Mouse (Mus musculus): ENCODE measurements at regions not wholly inside any gene's neighbourhood (a gene's known extent, or its start where the extent isn't known, plus 50 kb on each side); places are given as distances from the start of the nearest gene placed in this dataset.

DNA sequence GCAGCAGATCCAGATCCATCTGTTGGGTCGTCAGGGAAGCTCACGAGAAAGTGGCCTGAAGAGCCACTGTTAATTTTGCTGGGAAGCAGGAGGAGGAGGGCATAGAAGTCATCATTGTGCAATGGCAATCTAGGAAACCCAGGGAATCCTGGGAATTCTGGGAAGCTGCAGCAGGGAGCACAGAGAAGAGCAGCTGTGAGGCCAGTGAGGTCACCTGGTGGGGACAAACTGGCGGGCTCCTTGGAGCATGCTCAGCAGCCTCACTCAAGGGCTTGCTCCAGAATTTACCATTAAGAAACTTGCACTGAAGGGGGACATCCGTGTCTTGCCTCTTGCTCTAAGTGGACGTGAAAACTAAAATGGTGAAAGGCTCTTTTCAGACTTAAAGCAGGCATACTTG is 105.0 kb upstream of the Tgfbr2 start:
- DNase-seq (ENCODE audit: extremely low read depth, low read depth, low spot score) = no peak
- Histone ChIP-seq H3K27me3 (ENCODE audit: control insufficient read depth, insufficient read depth, low read length) (no peaks in the 10 kb centered on the region; the same call in 1 of the 2 replicates), H3K4me3 (ENCODE audit: insufficient read depth, low read depth, low read length) (no peak overlapping the region), H3K4me1 (ENCODE audit: control insufficient read depth, insufficient read depth, low read length) (no peaks in the 10 kb centered on the region), H3K79me2 (ENCODE audit: control insufficient read depth, insufficient read depth, low read length) (no peaks in the 10 kb centered on the region), H3K9ac (ENCODE audit: low read depth, low read length) (no peak overlapping the region), H3K27ac (replicated peaks; ENCODE audit: insufficient read depth, low read depth, low read length) (no peak overlapping the region), H3K36me3 (ENCODE audit: control insufficient read depth, insufficient read depth, low read length) (no peaks in the 10 kb centered on the region)
- 82% methylated on average over 5 of the region's 5 CpGs for WGBS
- no peak for TF ChIP-seq POLR2A (IDR thresholded peaks at IDR 0.05; ENCODE audit: extremely low read depth, insufficient read depth, low read length)
- TF ChIP-seq CTCF (IDR thresholded peaks at IDR 0.05; ENCODE audit: low read depth, low read length) = no peak

DNA sequence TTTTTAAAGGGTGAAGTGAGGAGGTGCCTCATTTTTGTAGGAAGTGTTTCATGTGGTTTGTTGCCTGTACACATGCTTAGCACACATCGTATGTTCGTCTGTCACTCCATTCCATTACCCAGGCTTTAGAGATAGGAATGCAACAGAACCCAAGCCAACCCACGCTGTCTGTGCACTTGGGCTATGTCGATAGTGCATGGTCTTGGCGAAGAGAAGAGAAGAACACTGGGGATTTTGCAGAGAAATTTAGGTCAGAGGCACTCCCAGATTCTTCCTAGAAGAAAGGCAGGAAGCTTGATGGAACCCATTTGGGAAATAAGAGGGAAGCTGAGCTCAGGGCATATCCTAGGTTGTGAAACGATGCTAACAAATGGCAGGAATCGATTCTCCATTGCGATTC is 103.7 kb upstream of the Tgfbr2 start:
- no peak for DNase-seq (ENCODE audit: extremely low read depth, low read depth, low spot score)
- Histone ChIP-seq H3K4me1 (ENCODE audit: control insufficient read depth, insufficient read depth, low read length) (no peaks in the 10 kb centered on the region), H3K9ac (ENCODE audit: low read depth, low read length) (no peak overlapping the region), H3K27ac (replicated peaks; ENCODE audit: insufficient read depth, low read depth, low read length) (no peak overlapping the region), H3K79me2 (ENCODE audit: control insufficient read depth, insufficient read depth, low read length) (no peaks in the 10 kb centered on the region), H3K27me3 (ENCODE audit: control insufficient read depth, insufficient read depth, low read length) (no peaks in the 10 kb centered on the region), H3K4me3 (ENCODE audit: insufficient read depth, low read depth, low read length) (no peak overlapping the region), H3K36me3 (ENCODE audit: control insufficient read depth, insufficient read depth, low read length) (no peaks in the 10 kb centered on the region)
- TF ChIP-seq POLR2A (IDR thresholded peaks at IDR 0.05; ENCODE audit: extremely low read depth, insufficient read depth, low read length) (no peak), CTCF (IDR thresholded peaks at IDR 0.05; ENCODE audit: low read depth, low read length) (no peak)
- 92% methylated on average over 8 of the region's 8 CpGs for WGBS

DNA sequence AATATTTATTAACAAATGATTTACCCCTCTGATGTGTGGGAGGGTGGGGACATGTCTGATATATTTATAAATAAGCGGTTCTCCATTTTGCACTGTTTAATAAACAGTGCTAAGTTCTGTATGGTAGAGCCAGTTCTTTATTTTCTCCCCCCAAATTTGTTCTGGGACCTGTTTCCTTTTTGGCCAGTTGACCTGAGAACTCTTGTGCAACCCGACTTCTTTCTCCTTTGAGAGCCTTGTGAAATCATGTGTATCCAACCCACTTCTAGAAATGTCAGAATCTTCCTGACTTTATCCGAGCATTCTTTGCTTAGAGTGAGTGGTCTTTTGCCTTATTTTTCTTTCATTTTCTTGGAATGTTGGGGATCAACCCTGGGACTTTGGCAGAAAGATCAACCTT is 102.6 kb upstream of the Tgfbr2 start:
- peak; percentile 2 for DNase-seq (ENCODE audit: extremely low read depth, low read depth, low spot score)
- Histone ChIP-seq H3K4me3 (ENCODE audit: insufficient read depth, low read depth, low read length) (no peak overlapping the region), H3K79me2 (ENCODE audit: control insufficient read depth, insufficient read depth, low read length) (no peaks in the 10 kb centered on the region), H3K36me3 (ENCODE audit: control insufficient read depth, insufficient read depth, low read length) (no peaks in the 10 kb centered on the region), H3K27me3 (ENCODE audit: control insufficient read depth, insufficient read depth, low read length) (no peaks in the 10 kb centered on the region), H3K27ac (replicated peaks; ENCODE audit: insufficient read depth, low read depth, low read length) (no peak overlapping the region), H3K4me1 (ENCODE audit: control insufficient read depth, insufficient read depth, low read length) (no peaks in the 10 kb centered on the region), H3K9ac (ENCODE audit: low read depth, low read length) (no peak overlapping the region)
- no peak for TF ChIP-seq CTCF (IDR thresholded peaks at IDR 0.05; ENCODE audit: low read depth, low read length)
- no peak for TF ChIP-seq POLR2A (IDR thresholded peaks at IDR 0.05; ENCODE audit: extremely low read depth, insufficient read depth, low read length)
- 81% methylated on average over 3 of the region's 3 CpGs for WGBS

DNA sequence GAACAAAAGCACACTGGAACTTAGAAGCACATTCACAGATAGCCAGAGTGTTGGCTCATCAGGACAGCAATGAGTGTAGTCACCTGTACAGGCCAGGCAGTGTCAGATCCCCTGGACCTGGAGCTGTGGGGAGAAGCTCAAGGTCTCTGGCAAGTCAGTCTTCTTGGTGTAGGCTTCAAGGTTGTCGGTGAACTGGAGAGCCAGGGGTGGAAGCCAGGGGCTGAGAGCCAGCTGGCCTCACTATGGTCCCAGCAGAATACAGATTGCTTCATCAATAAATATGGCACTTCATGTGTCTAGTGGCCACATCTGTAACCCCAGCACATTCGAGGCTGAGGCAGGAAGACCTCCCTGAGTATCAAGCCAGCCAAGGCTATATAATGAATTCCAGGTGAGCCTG is 101.0 kb upstream of the Tgfbr2 start:
- no peaks in the 10 kb centered on the region for H3K79me2 ChIP-seq (ENCODE audit: control insufficient read depth, insufficient read depth, low read length)
- no peak for TF ChIP-seq POLR2A (IDR thresholded peaks at IDR 0.05; ENCODE audit: extremely low read depth, insufficient read depth, low read length)
- TF ChIP-seq CTCF (IDR thresholded peaks at IDR 0.05; ENCODE audit: low read depth, low read length) = no peak
- no peak overlapping the region for H3K9ac ChIP-seq (ENCODE audit: low read depth, low read length)
- no peaks in the 10 kb centered on the region for H3K27me3 ChIP-seq (ENCODE audit: control insufficient read depth, insufficient read depth, low read length)
- no peaks in the 10 kb centered on the region for H3K36me3 ChIP-seq (ENCODE audit: control insufficient read depth, insufficient read depth, low read length)
- peak; percentile 74 for DNase-seq (ENCODE audit: extremely low read depth, low read depth, low spot score)
- no peak overlapping the region for H3K27ac ChIP-seq (replicated peaks; ENCODE audit: insufficient read depth, low read depth, low read length)
- WGBS = 18% methylated on average over 2 of the region's 2 CpGs
- no peaks in the 10 kb centered on the region for H3K4me1 ChIP-seq (ENCODE audit: control insufficient read depth, insufficient read depth, low read length)
- H3K4me3 ChIP-seq (ENCODE audit: insufficient read depth, low read depth, low read length) = no peak overlapping the region

DNA sequence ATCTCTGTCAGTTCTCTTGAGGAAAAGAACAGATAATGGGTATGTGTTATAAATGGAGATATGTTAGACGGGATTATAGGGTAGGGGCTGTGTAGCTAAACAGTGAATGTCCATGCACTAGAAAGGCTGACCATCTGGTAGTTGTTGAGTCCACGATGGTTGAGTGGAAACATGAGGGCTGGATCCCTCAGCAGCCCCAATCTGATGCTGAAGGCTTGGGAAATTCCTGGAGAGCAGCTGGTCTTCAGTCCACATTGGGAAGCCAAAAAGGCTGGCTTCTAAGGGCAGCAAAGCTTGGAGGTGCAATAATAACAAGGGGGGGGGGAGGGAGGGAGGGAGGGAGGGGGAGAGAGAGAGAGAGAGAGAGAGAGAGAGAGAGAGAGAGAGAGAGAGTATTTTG is 97.3 kb upstream of the Tgfbr2 start:
- no peak for DNase-seq (ENCODE audit: extremely low read depth, low read depth, low spot score)
- Histone ChIP-seq H3K79me2 (ENCODE audit: control insufficient read depth, insufficient read depth, low read length) (no peaks in the 10 kb centered on the region), H3K36me3 (ENCODE audit: control insufficient read depth, insufficient read depth, low read length) (no peaks in the 10 kb centered on the region), H3K27ac (replicated peaks; ENCODE audit: insufficient read depth, low read depth, low read length) (no peak overlapping the region), H3K27me3 (ENCODE audit: control insufficient read depth, insufficient read depth, low read length) (no peaks in the 10 kb centered on the region), H3K4me1 (ENCODE audit: control insufficient read depth, insufficient read depth, low read length) (no peaks in the 10 kb centered on the region), H3K9ac (ENCODE audit: low read depth, low read length) (no peak overlapping the region), H3K4me3 (ENCODE audit: insufficient read depth, low read depth, low read length) (no peak overlapping the region)
- 86% methylated on average over 2 of the region's 2 CpGs for WGBS
- TF ChIP-seq CTCF (IDR thresholded peaks at IDR 0.05; ENCODE audit: low read depth, low read length) = no peak
- TF ChIP-seq POLR2A (IDR thresholded peaks at IDR 0.05; ENCODE audit: extremely low read depth, insufficient read depth, low read length) = no peak

DNA sequence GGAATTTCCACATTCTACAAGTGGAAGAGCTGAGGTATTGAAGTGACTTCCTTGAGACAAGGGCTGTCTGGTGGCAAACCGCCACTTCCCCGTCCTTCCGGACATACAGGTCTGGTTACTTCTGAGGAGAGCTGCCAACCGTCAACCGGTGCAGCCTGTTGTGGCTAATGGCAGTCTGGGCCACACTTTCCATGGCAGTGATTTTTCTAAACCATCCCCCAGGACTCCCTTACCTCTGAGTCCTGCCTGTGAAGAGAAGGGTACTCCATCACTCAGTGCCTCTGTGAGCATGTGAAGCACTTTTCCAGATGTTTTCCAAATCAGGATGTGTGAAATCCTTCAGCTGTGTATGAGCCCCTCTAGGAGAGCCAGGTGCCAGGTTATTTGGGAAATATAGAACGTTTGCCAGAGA is 95.3 kb upstream of the Tgfbr2 start:
- WGBS = 78% methylated on average over 6 of the region's 6 CpGs
- no peak for DNase-seq (ENCODE audit: extremely low read depth, low read depth, low spot score)

More for the DNA sequence above, 95.3 kb upstream of the Tgfbr2 start:
- H3K4me3 ChIP-seq (ENCODE audit: insufficient read depth, low read depth, low read length) = no peak overlapping the region
- no peaks in the 10 kb centered on the region for H3K27me3 ChIP-seq (ENCODE audit: control insufficient read depth, insufficient read depth, low read length)
- no peaks in the 10 kb centered on the region for H3K79me2 ChIP-seq (ENCODE audit: control insufficient read depth, insufficient read depth, low read length)
- H3K9ac ChIP-seq (ENCODE audit: low read depth, low read length) = no peak overlapping the region
- no peak overlapping the region for H3K27ac ChIP-seq (replicated peaks; ENCODE audit: insufficient read depth, low read depth, low read length)
- TF ChIP-seq POLR2A (IDR thresholded peaks at IDR 0.05; ENCODE audit: extremely low read depth, insufficient read depth, low read length) (no peak), CTCF (IDR thresholded peaks at IDR 0.05; ENCODE audit: low read depth, low read length) (no peak)
- H3K4me1 ChIP-seq (ENCODE audit: control insufficient read depth, insufficient read depth, low read length) = no peaks in the 10 kb centered on the region
- no peaks in the 10 kb centered on the region for H3K36me3 ChIP-seq (ENCODE audit: control insufficient read depth, insufficient read depth, low read length)
